Mouse (Mus musculus): ENCODE data around the gene Polr2e. TPM values are rescaled to one million over a fixed set of nuclear protein-coding genes. Genes with fewer than 3 reads are reported as not detected.

Gene Polr2e
- total RNA-seq, 2 experiments from 2014 or later, result 73.0 to 76.0 TPM

DNA sequence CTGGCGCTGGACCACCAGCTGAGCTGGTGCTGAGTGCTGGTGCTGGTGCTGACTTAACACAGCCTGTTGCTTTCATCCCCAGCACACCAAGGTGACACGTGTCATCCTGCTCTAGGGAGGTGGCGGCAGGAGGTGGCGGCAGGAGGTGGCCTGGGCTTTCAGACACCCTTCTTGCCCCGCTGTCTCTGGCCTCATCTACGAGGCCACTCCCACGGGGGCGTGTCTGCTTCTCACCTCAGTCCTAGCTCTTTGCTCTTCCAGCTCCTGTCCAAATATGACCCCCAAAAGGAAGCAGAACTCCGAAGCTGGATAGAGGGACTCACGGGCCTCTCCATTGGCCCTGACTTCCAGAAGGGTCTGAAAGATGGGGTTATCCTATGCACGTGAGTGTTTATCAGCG is 48.5 kb downstream of the Polr2e start:
- intact Hi-C loops (cut with DNase I), result no loop called here
- H3K4me3 ChIP-seq, result no peak overlapping the region
- DNase-seq (ENCODE audit: extremely low spot score in 1 of 2, low spot score in 2 of 2), result no peak
- no peak overlapping the region for H3K27ac ChIP-seq
- no peak for TF ChIP-seq CTCF (IDR thresholded peaks at IDR 0.05)

GRCm38 (mm10) chr10:79989870-79990269 is 49.7 kb downstream of the Polr2e start:
- DNase-seq (ENCODE audit: extremely low spot score in 1 of 2, low spot score in 2 of 2), result no peak
- intact Hi-C loops (cut with DNase I), result loop anchor here (10.0 kb wide), 1 partner anchor 255 kb away; the partner anchor contains the start of gene Ndufs7
- Histone ChIP-seq H3K4me3 (no peak overlapping the region), H3K27ac (no peak overlapping the region)
- TF ChIP-seq CTCF (IDR thresholded peaks at IDR 0.05), result no peak

DNA sequence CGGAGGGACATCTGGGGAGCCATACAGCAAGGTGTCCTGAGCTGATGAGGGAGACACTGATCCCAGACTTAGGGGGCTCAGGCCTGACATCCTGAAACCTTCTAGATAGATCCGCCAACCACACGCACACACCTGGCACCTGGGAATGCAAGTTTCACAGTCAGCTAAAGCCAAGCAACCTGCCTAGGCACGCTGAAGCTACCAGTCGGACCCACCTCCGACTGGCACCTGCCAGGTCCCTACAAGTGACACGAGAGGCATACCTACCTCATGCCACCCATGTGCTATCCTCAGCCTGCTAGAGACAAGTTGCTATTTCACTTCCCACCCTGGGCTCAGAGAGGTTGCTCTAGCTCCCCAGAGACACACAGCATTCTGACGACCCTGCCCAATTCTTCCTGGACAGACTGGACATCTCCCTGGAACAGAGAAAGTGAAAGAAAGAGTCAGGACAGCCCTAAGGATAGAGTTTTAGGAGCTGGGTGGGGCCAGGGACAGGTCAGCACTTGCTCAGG is 50.3 kb downstream of the Polr2e start:
- intact Hi-C loops (cut with DNase I), result loop anchor here (10.0 kb wide), 1 partner anchor 255 kb away; the partner anchor contains the start of gene Ndufs7
- no peak for DNase-seq (ENCODE audit: extremely low spot score in 1 of 2, low spot score in 2 of 2)
- Histone ChIP-seq H3K4me3 (no peak overlapping the region), H3K27ac (no peak overlapping the region)
- TF ChIP-seq CTCF (IDR thresholded peaks at IDR 0.05), result no peak

DNA sequence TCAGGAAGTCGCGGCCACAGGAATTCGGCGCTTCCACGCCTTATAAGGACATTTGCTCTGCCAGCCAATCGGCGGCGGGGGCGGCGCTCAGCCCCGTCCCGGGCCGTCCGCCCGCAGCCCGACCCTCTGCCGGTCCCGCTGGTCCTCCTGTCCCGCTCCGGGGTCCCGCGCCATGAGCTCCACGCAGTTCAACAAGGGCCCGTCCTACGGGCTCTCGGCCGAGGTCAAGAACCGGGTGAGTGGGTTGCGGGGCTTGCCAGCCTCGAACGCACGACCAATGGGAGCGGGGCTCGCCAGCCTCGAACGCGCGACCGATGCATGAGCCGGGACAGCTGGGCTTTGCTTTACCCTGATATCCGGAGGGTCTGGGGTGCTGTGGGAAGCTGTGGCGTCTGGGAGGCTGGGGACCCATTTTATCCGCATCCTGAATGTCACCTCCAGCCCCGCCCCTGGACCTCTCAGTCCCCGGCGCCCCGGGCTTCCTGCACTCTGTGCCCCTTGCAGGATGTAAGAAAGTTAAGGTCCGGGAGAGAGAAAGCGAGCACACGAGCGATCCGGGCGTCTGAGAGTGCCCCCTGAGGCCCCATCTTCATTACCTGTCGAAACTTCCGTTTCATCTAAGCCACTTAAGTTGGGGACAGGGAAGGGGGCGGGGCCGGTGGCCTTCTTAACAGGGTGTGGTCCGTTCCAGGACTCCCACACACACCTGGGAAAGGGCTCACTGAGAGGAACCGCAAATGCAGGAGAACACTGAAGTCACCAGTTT is 50.9 kb downstream of the Polr2e start, which contains the start of gene Cnn2:
Gene Cnn2, plus strand, starts transcription at position 79 of the 766 bp plus-strand sequence.
- Histone ChIP-seq H3K27ac (peak within 1 kb of the TSS; percentile 67; the same call in 1 of the 2 replicates), H3K4me3 (peak within 1 kb of the TSS; percentile 50)
- intact Hi-C loops (cut with DNase I), result loop anchor here (10.0 kb wide), 1 partner anchor 256 kb away; the partner anchor contains the start of gene Ndufs7
- TF ChIP-seq CTCF (IDR thresholded peaks at IDR 0.05), result no peak
- DNase-seq (ENCODE audit: extremely low spot score in 1 of 2, low spot score in 2 of 2), result no peak

DNA sequence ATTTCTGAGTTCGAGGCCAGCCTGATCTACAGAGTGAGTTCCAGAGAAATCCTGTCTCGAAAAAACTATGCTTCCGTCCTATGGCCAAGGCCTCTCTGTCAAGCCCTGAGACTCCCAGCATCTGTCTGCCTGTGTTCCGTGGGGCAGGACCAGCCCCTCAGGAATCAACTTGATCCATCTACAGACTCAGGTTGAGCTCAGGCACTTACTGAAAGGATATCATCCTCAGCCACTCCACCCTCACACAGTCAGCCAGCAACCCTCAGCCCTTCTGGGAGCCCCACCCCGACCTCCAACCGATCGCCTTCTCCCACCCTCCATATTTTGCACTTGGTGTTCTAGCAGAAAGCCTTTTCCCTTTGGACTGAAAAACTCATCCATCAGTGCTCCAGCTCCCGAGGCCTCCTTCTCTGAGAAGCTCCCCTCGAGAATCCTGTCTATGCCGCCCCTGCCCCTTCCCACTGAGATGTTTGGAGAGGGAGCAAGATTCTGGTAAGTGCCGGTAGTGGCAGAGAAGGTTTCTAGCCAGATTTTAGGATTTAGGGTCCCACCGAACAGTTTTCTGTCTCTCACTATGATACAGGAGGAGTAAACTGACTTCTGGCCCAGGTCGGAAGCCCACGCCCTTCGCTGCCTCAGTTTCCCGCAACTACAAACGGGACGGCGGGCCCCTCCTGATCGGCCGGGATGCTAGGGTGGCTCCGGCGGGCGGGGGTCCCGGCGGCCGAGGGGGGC is 51.7 kb downstream of the Polr2e start:
- peak in 1 of 2 experiments; percentile 10 for DNase-seq (ENCODE audit: extremely low spot score in 1 of 2, low spot score in 2 of 2)
- peak overlapping the region; percentile 67; the same call in 1 of the 2 replicates for H3K27ac ChIP-seq
- intact Hi-C loops (cut with DNase I), result loop anchor here (10.0 kb wide), 1 partner anchor 257 kb away; the partner anchor contains the start of gene Ndufs7

GRCm38 (mm10) chr10:79986963-79987362 is 52.6 kb downstream of the Polr2e start:
- Histone ChIP-seq H3K4me3 (no peak overlapping the region), H3K27ac (peak overlapping the region; percentile 98)
- intact Hi-C loops (cut with DNase I), result loop anchor here (10.0 kb wide), 1 partner anchor 258 kb away; the partner anchor contains the start of gene Ndufs7
- TF ChIP-seq CTCF (IDR thresholded peaks at IDR 0.05), result peak; percentile 87
- DNase-seq (ENCODE audit: extremely low spot score in 1 of 2, low spot score in 2 of 2), result peak; percentile 79 to 86

More for the DNA sequence above, 51.7 kb downstream of the Polr2e start:
- peak overlapping the region; percentile 50 for H3K4me3 ChIP-seq
- no peak for TF ChIP-seq CTCF (IDR thresholded peaks at IDR 0.05)

- peak overlapping the region; percentile 64 for H3K4me3 ChIP-seq
- peak overlapping the region; percentile 98 for H3K27ac ChIP-seq
- no peak for TF ChIP-seq CTCF (IDR thresholded peaks at IDR 0.05)
- intact Hi-C loops (cut with DNase I), result loop anchor here (10.0 kb wide), 1 partner anchor 258 kb away; the partner anchor contains the start of gene Ndufs7
- DNase-seq (ENCODE audit: extremely low spot score in 1 of 2, low spot score in 2 of 2), result no peak
Measured at GRCm38 (mm10) chr10:79986232-79986878, 53.2 kb downstream of the Polr2e start.

Other genes with a start within 250 kb of the Polr2e start
- under 1 TPM; 0.58 to 0.75 TPM for gene Prss57, start 248.8 kb downstream of the Polr2e start, total RNA-seq (2021)
- gene Palm, start 246.2 kb downstream of the Polr2e start, total RNA-seq (2021), result 100 to 1,000 TPM; 293 to 312 TPM
- under 1 TPM; 0.59 to 0.89 TPM for gene Misp, start 218.8 kb downstream of the Polr2e start, total RNA-seq (2021)
- gene Ptbp1, start 185.4 kb downstream of the Polr2e start, total RNA-seq (2021), result 10 to 100 TPM; 55.5 to 61.7 TPM
- gene Prtn3, start 165.3 kb downstream of the Polr2e start, total RNA-seq (2021), result 1 to 10 TPM; 1.7 to 2.6 TPM
- 10 to 100 TPM; 51.8 to 63.0 TPM for gene Plppr3, start 165.2 kb downstream of the Polr2e start, total RNA-seq (2021)
- gene Elane, start 153.5 kb downstream of the Polr2e start, total RNA-seq (2021), result not detected
- gene Cfd, start 148.9 kb downstream of the Polr2e start, total RNA-seq (2021), result not detected
- 10 to 100 TPM; 55.3 to 55.5 TPM for gene Med16, start 130.9 kb downstream of the Polr2e start, total RNA-seq (2021)
- not detected for gene Gm26602, start 128.9 kb downstream of the Polr2e start, total RNA-seq (2021)
- gene Kiss1r, start 122.8 kb downstream of the Polr2e start, total RNA-seq (2021), result 1 to 10 TPM; 6.6 to 9.1 TPM
- 100 to 1,000 TPM; 318 to 346 TPM for gene R3hdm4, start 118.6 kb downstream of the Polr2e start, total RNA-seq (2021)
- gene Arid3a, start 112.8 kb downstream of the Polr2e start, total RNA-seq (2021), result 1 to 10 TPM; 5.7 to 10.0 TPM
- gene Wdr18, start 79.6 kb downstream of the Polr2e start, total RNA-seq (2021), result 10 to 100 TPM; 45.4 to 49.4 TPM
- under 1 TPM; 0.14 to 0.20 TPM for gene Grin3b, start 69.1 kb downstream of the Polr2e start, total RNA-seq (2021)
- gene Tmem259, start 55.5 kb downstream of the Polr2e start, total RNA-seq (2021), result 100 to 1,000 TPM; 122 to 126 TPM
- gene Cnn2, start 51.2 kb downstream of the Polr2e start, total RNA-seq (2021), result 1 to 10 TPM; 5.6 to 8.0 TPM
- gene Abca7, start 43.3 kb downstream of the Polr2e start, total RNA-seq (2021), result 10 to 100 TPM; 13.5 to 13.8 TPM
- gene Arhgap45, start 23.1 kb downstream of the Polr2e start, total RNA-seq (2021), result 1 to 10 TPM; 3.5 TPM
- gene Gpx4, start 7.4 kb upstream of the Polr2e start, total RNA-seq (2021), result 100 to 1,000 TPM; 494 to 526 TPM
- 10 to 100 TPM; 21.4 to 22.1 TPM for gene Sbno2, start 65.8 kb upstream of the Polr2e start, total RNA-seq (2021)
- gene Stk11, start 76.0 kb upstream of the Polr2e start, total RNA-seq (2021), result 100 to 1,000 TPM; 102 to 106 TPM
- gene Atp5d, start 98.8 kb upstream of the Polr2e start, total RNA-seq (2021), result 100 to 1,000 TPM; 356 to 366 TPM
- 100 to 1,000 TPM; 431 to 456 TPM for gene Cbarp, start 101.0 kb upstream of the Polr2e start, total RNA-seq (2021)
- gene Midn, start 108.5 kb upstream of the Polr2e start, total RNA-seq (2021), result 100 to 1,000 TPM in 1 of 2 experiments, 10 to 100 TPM in 1; 80.7 to 127 TPM
- 10 to 100 TPM; 75.8 to 93.0 TPM for gene Cirbp, start 126.2 kb upstream of the Polr2e start, total RNA-seq (2021)
- gene 1600002K03Rik, start 133.1 kb upstream of the Polr2e start, total RNA-seq (2021), result 1 to 10 TPM; 6.0 to 8.1 TPM
- gene Efna2, start 139.7 kb upstream of the Polr2e start, total RNA-seq (2021), result 1 to 10 TPM; 6.8 to 7.2 TPM
- gene Mum1, start 186.6 kb upstream of the Polr2e start, total RNA-seq (2021), result 10 to 100 TPM; 37.8 to 43.3 TPM
- gene Ndufs7, start 209.3 kb upstream of the Polr2e start, total RNA-seq (2021), result 100 to 1,000 TPM; 194 to 206 TPM
- gene Gamt, start 221.2 kb upstream of the Polr2e start, total RNA-seq (2021), result 10 to 100 TPM; 16.6 to 23.3 TPM
- gene Dazap1, start 221.7 kb upstream of the Polr2e start, total RNA-seq (2021), result 10 to 100 TPM; 87.4 to 90.3 TPM